24 mouse cellular contexts compared by ENCODE assay signal in genomic region chr10:78727876-78728275, GRCm38 (mm10). TPM values are rescaled to one million over a fixed set of nuclear protein-coding genes. Genes with fewer than 3 reads are reported as not detected.
"Had no signal": no experiment of that assay in that cellular context is flagged by ENCODE, and none has a peak within 500 bp of the region (broad histone marks: within the 10 kb centered on the region; RNA-seq: fewer than 3 reads in every experiment).

No protein-coding gene starts in this region.

- H3K36me3 ChIP-seq: kidney, embryonic 15.5 days; liver, embryonic 13.5 days had no signal

- H3K4me1 ChIP-seq: kidney, embryonic 15.5 days; liver, embryonic 13.5 days had no signal

- H3K4me2 ChIP-seq: kidney, embryonic 15.5 days; liver, embryonic 13.5 days; midbrain, embryonic 11.5 days had no signal

- DNase-seq: kidney, adult 8-10 months; kidney, postnatal 10 days; kidney, postnatal 36 days; layer of hippocampus, postnatal 36 days; liver, embryonic 13.5 days; lung, adult 2 months; lung, postnatal 14 days; midbrain, embryonic 14.5 days; thymus, adult 2 months; thymus, postnatal 14 days; thymus, postnatal 4 days had no signal

- H3K9ac ChIP-seq: kidney, embryonic 15.5 days; liver, embryonic 13.5 days had no signal

- H3K27ac ChIP-seq: kidney, embryonic 15.5 days; left cerebral cortex, adult 2 months; liver, embryonic 13.5 days; stomach, postnatal 0 days had no signal

- H3K4me3 ChIP-seq: kidney, embryonic 15.5 days; left cerebral cortex, adult 2 months; liver, embryonic 13.5 days had no signal

- H3K9me3 ChIP-seq: kidney, embryonic 15.5 days; liver, embryonic 13.5 days had no signal

- H3K27me3 ChIP-seq: kidney, embryonic 15.5 days; liver, embryonic 13.5 days had no signal

RNA-seq across cellular contexts. Expression of gene Casp14, which starts 9.8 kb away (rescaled TPM):
- polyA plus RNA-seq: kidney, embryonic 15.5 days; liver, adult 2 months; liver, embryonic 13.5 days; liver, embryonic 16.5 days; midbrain, embryonic 11.5 days; midbrain, embryonic 14.5 days; midbrain, postnatal 0 days; neural tube, embryonic 11.5 days; neural tube, embryonic 14.5 days; small intestine, adult 2 months; spleen, adult 2 months had no signal

RNA-seq across cellular contexts. Expression of gene Ccdc105, which starts 25.0 kb away (rescaled TPM):
- polyA plus RNA-seq: kidney, embryonic 15.5 days; limb, embryonic 11.5 days; liver, adult 2 months; liver, embryonic 13.5 days; liver, embryonic 16.5 days; lung, adult 2 months; neural tube, embryonic 11.5 days; small intestine, adult 2 months; spleen, adult 2 months; stomach, embryonic 14.5 days; stomach, postnatal 0 days had no signal

RNA-seq across cellular contexts. Expression of gene Slc1a6, which starts 52.4 kb away (rescaled TPM):
- polyA plus RNA-seq: thymus, adult 2 months had no signal
